Mouse (Mus musculus): Measurements from ENCODE around the gene Cacna1f. TPM values are rescaled to one million over a fixed set of nuclear protein-coding genes. Genes with fewer than 3 reads are reported as not detected.
A peak's percentile ranks its signal among the peaks of the same experiment; 100 is the strongest.

Cacna1f gene
- total and polyA plus RNA-seq, 3 experiments, result 0.21 TPM; not detected in 2

- no peaks in the 10 kb centered on the region for H3K27me3 ChIP-seq (replicated peaks)
- peak overlapping the region; percentile 72 for H3K4me2 ChIP-seq (ENCODE audit: insufficient read depth, low read depth, poor library complexity, severe bottlenecking)
- DNase-seq (ENCODE audit: extremely low read depth), result peak; percentile 27
- H3K79me2 ChIP-seq (replicated peaks; ENCODE audit: control insufficient read depth, extremely low read depth, insufficient read depth, poor library complexity, severe bottlenecking), result peaks cover 10% of the 10 kb centered on the region
- H3K9me3 ChIP-seq (replicated peaks; ENCODE audit: low read length), result no peaks in the 10 kb centered on the region
- TF ChIP-seq MAX (IDR thresholded peaks at IDR 0.05; ENCODE audit: low read length) (peak; percentile 34; the same call in 1 of the 2 replicates), POLR2AphosphoS2 (IDR thresholded peaks at IDR 0.05; ENCODE audit: low read depth, low read length) (no peak)
- peak overlapping the region; percentile 5 to 27 (median 11) for H3K4me3 ChIP-seq (replicated peaks in 1 of 3; ENCODE audit: low read depth in 2 of 3, low read length in 2 of 3, poor library complexity in 1 of 3)
- peaks cover 4 to 12% of the 10 kb centered on the region in 2 experiments; a peak in 3 of 4 replicates for H3K4me1 ChIP-seq (ENCODE audit: control insufficient read depth in 1 of 2, insufficient read depth in 2 of 2)
- H3K9ac ChIP-seq (ENCODE audit: insufficient read depth, low read depth), result peak overlapping the region; percentile 37
- no peaks in the 10 kb centered on the region for H3K36me3 ChIP-seq (replicated peaks in 1 of 2; ENCODE audit: control insufficient read depth in 1 of 2, insufficient read depth in 1 of 2, low read length in 1 of 2)
- H3K27ac ChIP-seq (ENCODE audit: insufficient read depth, low read depth), result peak overlapping the region; percentile 77
- in situ Hi-C loops (cut with MboI; ENCODE audit: low pct_ligation_motif_present, low pct_unique_long_range_greater_than_20kb, low sequenced_read_pairs), result no loop called here
- dilution Hi-C loops (cut with MboI; ENCODE audit: extremely low pct_ligation_motif_present, extremely low pct_unique_long_range_greater_than_20kb, low sequenced_read_pairs), result no loop called here
Measured at GRCm38 (mm10) chrX:7674284-7675000, 67.6 kb downstream of the Cacna1f start.

GRCm38 (mm10) chrX:7675001-7675380 is 68.1 kb downstream of the Cacna1f start:
- in situ Hi-C loops (cut with MboI; ENCODE audit: low pct_ligation_motif_present, low pct_unique_long_range_greater_than_20kb, low sequenced_read_pairs), result no loop called here
- dilution Hi-C loops (cut with MboI; ENCODE audit: extremely low pct_ligation_motif_present, extremely low pct_unique_long_range_greater_than_20kb, low sequenced_read_pairs), result no loop called here
- Histone ChIP-seq H3K4me2 (ENCODE audit: insufficient read depth, low read depth, poor library complexity, severe bottlenecking) (peak overlapping the region; percentile 72; the same call in 1 of the 2 replicates), H3K9ac (ENCODE audit: insufficient read depth, low read depth) (peak overlapping the region; percentile 37), H3K27me3 (replicated peaks) (no peaks in the 10 kb centered on the region), H3K4me1 (ENCODE audit: control insufficient read depth in 1 of 2, insufficient read depth in 2 of 2) (peaks cover 4 to 12% of the 10 kb centered on the region in 2 experiments; a peak in 3 of 4 replicates), H3K4me3 (replicated peaks in 1 of 3; ENCODE audit: low read depth in 2 of 3, low read length in 2 of 3, poor library complexity in 1 of 3) (peak overlapping the region in 1 of 3 experiments; percentile 39), H3K36me3 (replicated peaks in 1 of 2; ENCODE audit: control insufficient read depth in 1 of 2, insufficient read depth in 1 of 2, low read length in 1 of 2) (no peaks in the 10 kb centered on the region), H3K79me2 (replicated peaks; ENCODE audit: control insufficient read depth, extremely low read depth, insufficient read depth, poor library complexity, severe bottlenecking) (peaks cover 4% of the 10 kb centered on the region), H3K9me3 (replicated peaks; ENCODE audit: low read length) (no peaks in the 10 kb centered on the region), H3K27ac (ENCODE audit: insufficient read depth, low read depth) (peak overlapping the region; percentile 77; the same call in 1 of the 2 replicates)
- no peak for DNase-seq (ENCODE audit: extremely low read depth)
- no peak for TF ChIP-seq E2F4 (IDR thresholded peaks at IDR 0.05; ENCODE audit: insufficient replicate concordance, low read depth, low read length)
- TF ChIP-seq CTCF (conservative IDR thresholded peaks at IDR 0.05 in 1 of 2, IDR thresholded peaks at IDR 0.05 in 1 of 2; ENCODE audit: low read depth in 2 of 2, low read length in 2 of 2), result peak in 1 of 2 experiments; percentile 41; a peak in 2 of 4 replicates
- TF ChIP-seq USF1 (IDR thresholded peaks at IDR 0.05; ENCODE audit: low read depth, low read length), result no peak
- TF ChIP-seq MAX (IDR thresholded peaks at IDR 0.05; ENCODE audit: low read length), result no peak

- in situ Hi-C loops (cut with MboI; ENCODE audit: low pct_ligation_motif_present, low pct_unique_long_range_greater_than_20kb, low sequenced_read_pairs) (no loop called here), dilution Hi-C loops (cut with MboI; ENCODE audit: extremely low pct_ligation_motif_present, extremely low pct_unique_long_range_greater_than_20kb, low sequenced_read_pairs) (no loop called here)
- no peak overlapping the region for H3K4me2 ChIP-seq (ENCODE audit: insufficient read depth, low read depth, poor library complexity, severe bottlenecking)
- H3K9ac ChIP-seq (ENCODE audit: insufficient read depth, low read depth), result no peak overlapping the region
- no peak for DNase-seq (ENCODE audit: extremely low read depth)
- no peaks in the 10 kb centered on the region for H3K79me2 ChIP-seq (replicated peaks; ENCODE audit: control insufficient read depth, extremely low read depth, insufficient read depth, poor library complexity, severe bottlenecking)
- no peaks in the 10 kb centered on the region for H3K9me3 ChIP-seq (replicated peaks; ENCODE audit: low read length)
- no peaks in the 10 kb centered on the region for H3K27me3 ChIP-seq (replicated peaks)
- H3K36me3 ChIP-seq (replicated peaks in 1 of 2; ENCODE audit: control insufficient read depth in 1 of 2, insufficient read depth in 1 of 2, low read length in 1 of 2), result no peaks in the 10 kb centered on the region
- H3K27ac ChIP-seq (ENCODE audit: insufficient read depth, low read depth), result no peak overlapping the region
- no peak overlapping the region for H3K4me3 ChIP-seq (replicated peaks in 1 of 3; ENCODE audit: low read depth in 2 of 3, low read length in 2 of 3, poor library complexity in 1 of 3)
- H3K4me1 ChIP-seq (ENCODE audit: control insufficient read depth in 1 of 2, insufficient read depth in 2 of 2), result peaks cover 4 to 8% of the 10 kb centered on the region in 2 experiments; a peak in 3 of 4 replicates
- TF ChIP-seq USF1 (IDR thresholded peaks at IDR 0.05; ENCODE audit: low read depth, low read length) (no peak), PAX5 (IDR thresholded peaks at IDR 0.05; ENCODE audit: low read length) (no peak), JUND (conservative IDR thresholded peaks at IDR 0.05; ENCODE audit: low read depth, low read length) (no peak), ELF1 (IDR thresholded peaks at IDR 0.05; ENCODE audit: low read depth, low read length) (no peak), MXI1 (IDR thresholded peaks at IDR 0.05; ENCODE audit: low read depth, low read length) (no peak), CHD2 (IDR thresholded peaks at IDR 0.05; ENCODE audit: low read length) (no peak), JUN (IDR thresholded peaks at IDR 0.05; ENCODE audit: insufficient read depth, low read depth, low read length) (no peak), RAD21 (IDR thresholded peaks at IDR 0.05; ENCODE audit: low read depth, low read length) (peak; percentile 20), POLR2A (IDR thresholded peaks at IDR 0.05; ENCODE audit: low read depth, low read length) (no peak), CTCF (conservative IDR thresholded peaks at IDR 0.05 in 1 of 2, IDR thresholded peaks at IDR 0.05 in 1 of 2; ENCODE audit: low read depth in 2 of 2, low read length in 2 of 2) (peak in 1 of 2 experiments; percentile 51; a peak in 2 of 4 replicates), NELFE (IDR thresholded peaks at IDR 0.05; ENCODE audit: low read depth, low read length) (no peak), SMC3 (IDR thresholded peaks at IDR 0.05; ENCODE audit: low read depth, low read length) (peak; percentile 44), ZKSCAN1 (IDR thresholded peaks at IDR 0.05; ENCODE audit: borderline replicate concordance, low read depth, low read length) (no peak), GABPA (IDR thresholded peaks at IDR 0.05; ENCODE audit: insufficient replicate concordance, low read depth, low read length) (no peak), RCOR1 (conservative IDR thresholded peaks at IDR 0.05; ENCODE audit: low read depth, low read length) (no peak), ETS1 (conservative IDR thresholded peaks at IDR 0.05; ENCODE audit: low read depth, low read length) (no peak), EP300 (IDR thresholded peaks at IDR 0.05; ENCODE audit: low read length) (no peak), KAT2A (IDR thresholded peaks at IDR 0.05; ENCODE audit: insufficient replicate concordance, low read length) (no peak), CHD1 (IDR thresholded peaks at IDR 0.05; ENCODE audit: low read depth, low read length) (no peak), ZC3H11A (IDR thresholded peaks at IDR 0.05; ENCODE audit: low read depth, low read length) (no peak), UBTF (IDR thresholded peaks at IDR 0.05; ENCODE audit: low read depth, low read length) (no peak), SIN3A (IDR thresholded peaks at IDR 0.05; ENCODE audit: low read length) (no peak)
Measured at GRCm38 (mm10) chrX:7678986-7679385, 72.1 kb downstream of the Cacna1f start.
